Mouse (Mus musculus) MEL (cell line): ENCODE results near the gene Pcif1. TPM values are rescaled to one million over a fixed set of nuclear protein-coding genes. Genes with fewer than 3 reads are reported as not detected.
"Not testable (repeated sequence)": the region's sequence is repeated elsewhere in the genome, so short reads cannot be mapped to it uniquely, and the experiment has no call there.

Experiments
- DNase-seq: peaks from one replicate; pipeline ENCODE4 v3.0.0; 2011; ENCODE audit warnings: low read depth, low spot score
- H3K27ac ChIP-seq: 2 replicates; pipeline ENCODE4 v1.5.1; 2012; ENCODE audit warnings: low read depth, mild to moderate bottlenecking, control low read depth, low read length, moderate library complexity; ENCODE audit not compliant: control insufficient read depth
- H3K27me3 ChIP-seq, 2 experiments: fragments of 150-350 bp in 1 of 2; sonication (generic) in 1 of 2; 2 replicates each; pipeline ENCODE4 v1.6.1; 2012; ENCODE audit warnings: low read length in 2 of 2, mild to moderate bottlenecking in 2 of 2, improper control_type of control experiment in 1 of 2, moderate library complexity in 1 of 2; ENCODE audit not compliant: insufficient read depth in 2 of 2, control insufficient read depth in 1 of 2
- H3K36me3 ChIP-seq, 2 experiments: 2 replicates each; pipeline ENCODE4 v1.6.1; 2012 to 2014; ENCODE audit warnings: low read length in 2 of 2, improper control_type of control experiment in 1 of 2, inconsistent platforms in 1 of 2, mild to moderate bottlenecking in 1 of 2; ENCODE audit not compliant: insufficient read depth in 2 of 2, control insufficient read depth in 1 of 2
- H3K4me1 ChIP-seq, 2 experiments: fragments of 150-350 bp in 1 of 2; sonication (generic) in 1 of 2; 2 replicates each; pipeline ENCODE4 v1.6.1; 2012; ENCODE audit warnings: low read length in 2 of 2, improper control_type of control experiment in 1 of 2, mild to moderate bottlenecking in 1 of 2; ENCODE audit not compliant: insufficient read depth in 2 of 2, control insufficient read depth in 1 of 2
- H3K4me3 ChIP-seq, 2 experiments: fragments of 150-350 bp in 1 of 2; sonication (generic) in 1 of 2; 2 replicates each; pipeline ENCODE4 v1.5.1; 2012; ENCODE audit warnings: low read depth in 2 of 2, low read length in 2 of 2, mild to moderate bottlenecking in 2 of 2, moderate library complexity in 2 of 2, control low read depth in 1 of 2, improper control_type of control experiment in 1 of 2; ENCODE audit not compliant: control insufficient read depth in 1 of 2, insufficient read depth in 1 of 2
- H3K79me2 ChIP-seq: 2 replicates; pipeline ENCODE4 v1.6.1; 2012; ENCODE audit warnings: mild to moderate bottlenecking, low read length, moderate library complexity; ENCODE audit not compliant: control insufficient read depth, poor library complexity, insufficient read depth
- H3K9ac ChIP-seq: 2 replicates; pipeline ENCODE4 v1.6.1; 2012; ENCODE audit warnings: low read depth, mild to moderate bottlenecking, control low read depth, low read length, moderate library complexity; ENCODE audit not compliant: control insufficient read depth, poor library complexity, severe bottlenecking
- H3K9me3 ChIP-seq: fragments of 150-350 bp; sonication (generic); replicated peaks from 2 replicates; pipeline ENCODE4 v1.6.1; 2012; ENCODE audit warnings: mild to moderate bottlenecking, low read length, improper control_type of control experiment, moderate library complexity; ENCODE audit not compliant: insufficient read depth
- E2F4 ChIP-seq: IDR thresholded peaks from 2 replicates; pipeline ENCODE4 v1.6.1; 2011; ENCODE audit warnings: low read depth, low read length, improper control_type of control experiment, borderline replicate concordance
- ELF1 ChIP-seq: IDR thresholded peaks from 2 replicates; pipeline ENCODE4 v1.6.1; 2014; ENCODE audit warnings: low read depth, mild to moderate bottlenecking, inconsistent platforms, low read length, improper control_type of control experiment, moderate library complexity
- EP300 ChIP-seq, 2 experiments: IDR thresholded peaks; 2 replicates each; pipeline ENCODE4 v1.6.1; 2011; ENCODE audit warnings: improper control_type of control experiment in 2 of 2, low read length in 2 of 2, low read depth in 1 of 2, mild to moderate bottlenecking in 1 of 2
- ETS1 ChIP-seq: IDR thresholded peaks from 2 replicates; pipeline ENCODE4 v1.6.1; 2012; ENCODE audit warnings: low read depth, mild to moderate bottlenecking, inconsistent platforms, low read length, improper control_type of control experiment, moderate library complexity
- GABPA ChIP-seq: IDR thresholded peaks from 2 replicates; pipeline ENCODE4 v1.6.1; 2012; ENCODE audit warnings: low read depth, mild to moderate bottlenecking, inconsistent platforms, low read length, improper control_type of control experiment, moderate library complexity
- GATA1 ChIP-seq: IDR thresholded peaks from 2 replicates; pipeline ENCODE4 v1.6.1; 2011; ENCODE audit warnings: low read depth, low read length, improper control_type of control experiment
- HCFC1 ChIP-seq: IDR thresholded peaks from 2 replicates; pipeline ENCODE4 v1.6.1; 2012; ENCODE audit warnings: low read depth, mild to moderate bottlenecking, inconsistent platforms, low read length, improper control_type of control experiment, moderate library complexity
- MAZ ChIP-seq: IDR thresholded peaks from 2 replicates; pipeline ENCODE4 v1.6.1; 2012; ENCODE audit warnings: low read depth, mild to moderate bottlenecking, inconsistent platforms, low read length, improper control_type of control experiment
- MXI1 ChIP-seq: IDR thresholded peaks from 2 replicates; pipeline ENCODE4 v1.6.1; 2011; ENCODE audit warnings: mild to moderate bottlenecking, low read depth, low read length, improper control_type of control experiment
- MYC ChIP-seq: IDR thresholded peaks from 2 replicates; pipeline ENCODE4 v1.6.1; 2011; ENCODE audit warnings: low read depth, mild to moderate bottlenecking, low read length, improper control_type of control experiment, moderate library complexity
- NELFE ChIP-seq: IDR thresholded peaks from 2 replicates; pipeline ENCODE4 v1.6.1; 2011; ENCODE audit warnings: low read depth, low read length, improper control_type of control experiment
- NRF1 ChIP-seq: IDR thresholded peaks from 2 replicates; pipeline ENCODE4 v1.6.1; 2014; ENCODE audit warnings: low read depth, mild to moderate bottlenecking, inconsistent platforms, low read length, improper control_type of control experiment, moderate library complexity; ENCODE audit not compliant: poor library complexity, insufficient read depth, severe bottlenecking
- POLR2A ChIP-seq, 2 experiments: IDR thresholded peaks; 2 replicates each; pipeline ENCODE4 v1.6.1; 2011 to 2012; ENCODE audit warnings: low read length in 2 of 2, mild to moderate bottlenecking in 2 of 2, control low read depth in 1 of 2, improper control_type of control experiment in 1 of 2, low read depth in 1 of 2, moderate library complexity in 1 of 2; ENCODE audit not compliant: control insufficient read depth in 1 of 2, insufficient read depth in 1 of 2, poor library complexity in 1 of 2
- RCOR1 ChIP-seq: IDR thresholded peaks from 2 replicates; pipeline ENCODE4 v1.6.1; 2012; ENCODE audit warnings: low read depth, mild to moderate bottlenecking, inconsistent platforms, low read length, improper control_type of control experiment
- SIN3A ChIP-seq: IDR thresholded peaks from 2 replicates; pipeline ENCODE4 v1.6.1; 2012; ENCODE audit warnings: low read length, improper control_type of control experiment, inconsistent platforms
- TAL1 ChIP-seq: IDR thresholded peaks from 2 replicates; pipeline ENCODE4 v1.6.1; 2012; ENCODE audit warnings: mild to moderate bottlenecking, inconsistent platforms, low read length, moderate library complexity, mixed read lengths
- TBP ChIP-seq: IDR thresholded peaks from 2 replicates; pipeline ENCODE4 v1.8.0; 2011; ENCODE audit warnings: low read depth, low read length, improper control_type of control experiment
- TCF12 ChIP-seq: IDR thresholded peaks from 2 replicates; pipeline ENCODE4 v1.6.1; 2014; ENCODE audit warnings: low read depth, mild to moderate bottlenecking, inconsistent platforms, low read length, improper control_type of control experiment, moderate library complexity
- USF1 ChIP-seq: IDR thresholded peaks from 2 replicates; pipeline ENCODE4 v1.6.1; 2014; ENCODE audit warnings: low read depth, mild to moderate bottlenecking, inconsistent platforms, low read length, improper control_type of control experiment, moderate library complexity
- ZC3H11A ChIP-seq: IDR thresholded peaks from 2 replicates; pipeline ENCODE4 v1.6.1; 2012; ENCODE audit warnings: low read depth, mild to moderate bottlenecking, inconsistent platforms, low read length, improper control_type of control experiment
- polyA plus RNA-seq, 2 experiments: library from polyadenylated mRNA; stranded (reverse) in 1 of 2; unstranded in 1 of 2; fragments of >175 nt in 1 of 2; fragments of >200 nt in 1 of 2; gene quantifications; 2 replicates each; pipeline versions ENCODE4 v1.2.1 to v1.2.4; 2012; ENCODE audit warnings: low replicate concordance in 2 of 2, low read depth in 1 of 2; ENCODE audit not compliant: insufficient read length in 2 of 2, insufficient read depth in 1 of 2, missing spikeins in 1 of 2
- total RNA-seq: library from RNA; depleted of rRNA; stranded (reverse); fragments of 300-350 nt; gene quantifications from 2 replicates; pipeline ENCODE4 v1.2.3, GENCODE M21; 2012

The Pcif1 gene
- total and polyA plus RNA-seq, 3 experiments = 46.8 to 118 TPM; not detected in 1

DNA sequence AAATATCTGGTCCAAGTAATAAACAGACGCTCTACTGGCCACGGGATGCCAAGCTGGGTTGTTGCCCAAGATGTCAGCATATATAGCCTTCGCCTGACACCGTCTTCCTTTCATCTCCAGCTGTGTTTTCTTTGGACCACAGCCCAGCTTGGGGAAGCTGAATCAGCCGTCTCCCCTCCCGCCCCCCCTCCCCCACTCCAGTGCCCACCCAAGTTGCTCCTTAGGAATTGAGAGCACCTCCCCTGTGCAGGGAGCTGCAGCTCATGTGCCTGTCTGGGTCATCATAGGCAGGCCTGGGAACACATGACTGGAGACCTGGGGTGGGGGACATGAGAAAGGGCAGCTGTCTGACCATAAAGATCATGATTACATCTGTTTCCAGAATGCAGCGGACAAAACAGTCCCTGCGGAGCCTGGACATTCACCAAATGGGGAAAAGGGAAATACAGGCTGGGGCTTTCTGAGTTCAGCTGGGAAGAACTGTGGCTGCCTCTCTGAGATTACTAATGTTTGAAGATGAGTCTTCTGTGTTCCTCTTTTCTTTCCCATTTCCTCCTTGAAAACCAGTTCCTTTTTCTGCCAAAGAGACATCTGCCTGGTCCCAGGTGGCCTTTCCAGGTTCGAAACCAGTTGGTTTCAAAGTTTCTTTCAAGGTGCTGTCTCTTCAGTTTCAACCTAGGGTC, 16.8 kb upstream of the Pcif1 start:
- Histone ChIP-seq H3K27ac (peak overlapping the region; percentile 66), H3K9me3 (no peaks in the 10 kb centered on the region), H3K4me1 (peaks cover 26 to 46% of the 10 kb centered on the region in 2 experiments), H3K36me3 (peaks cover 0 to 25% of the 10 kb centered on the region in 2 experiments; a peak in 2 of 4 replicates), H3K9ac (peak overlapping the region; percentile 9; the same call in 1 of the 2 replicates), H3K4me3 (peak overlapping the region in 1 of 2 experiments; percentile 5; a peak in 1 of 4 replicates), H3K79me2 (no peaks in the 10 kb centered on the region), H3K27me3 (no peaks in the 10 kb centered on the region)
- peak; percentile 83 for DNase-seq
- TF ChIP-seq TAL1 (peak; percentile 87), TCF12 (peak; percentile 86), SIN3A (peak; percentile 55), EP300 (IDR thresholded peaks at IDR 0.05; ENCODE audit: low read depth in 1 of 2, low read length in 2 of 2) (peak; percentile 75 to 93), ELF1 (peak; percentile 58), ZC3H11A (no peak), GATA1 (peak; percentile 56), NELFE (no peak), ETS1 (peak; percentile 72), MYC (no peak), HCFC1 (peak; percentile 24; the same call in 1 of the 2 replicates), GABPA (no peak), MAZ (peak; percentile 37; the same call in 1 of the 2 replicates), RCOR1 (peak; percentile 85), NRF1 (no peak), MXI1 (0 out of 2 replicates have a peak, but pooled peaks have one; percentile 34), E2F4 (no peak), USF1 (0 out of 2 replicates have a peak, but pooled peaks have one; percentile 14)

DNA sequence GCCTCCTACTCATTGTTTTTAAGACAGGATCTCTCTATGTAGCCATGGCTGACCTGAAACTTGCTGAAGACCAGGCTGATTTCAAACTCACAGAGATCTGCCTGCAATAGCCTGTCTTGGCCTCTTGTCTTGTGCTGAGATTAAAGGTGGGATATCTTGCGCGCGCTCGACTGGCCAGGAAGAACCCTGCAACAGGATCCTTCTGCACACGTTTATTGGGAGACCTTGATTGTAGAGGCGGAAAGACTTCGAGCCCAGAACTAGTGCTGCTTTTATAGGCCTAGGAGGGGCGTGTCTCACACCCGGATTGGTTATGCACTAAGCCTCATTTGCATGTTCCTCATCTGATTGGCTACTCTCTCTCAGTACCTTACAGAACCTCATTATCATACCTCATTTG, 15.7 kb upstream of the Pcif1 start:
- H3K9ac ChIP-seq, H3K4me3 ChIP-seq, H3K27me3 ChIP-seq, H3K79me2 ChIP-seq, H3K9me3 ChIP-seq, H3K27ac ChIP-seq: not testable (repeated sequence)
- TF ChIP-seq NELFE (peak; percentile 58), POLR2A (IDR thresholded peaks at IDR 0.05; ENCODE audit: control insufficient read depth in 1 of 2, insufficient read depth in 1 of 2, low read depth in 1 of 2, low read length in 2 of 2, poor library complexity in 1 of 2) (peak in 1 of 2 experiments; percentile 62; a peak in 1 of 4 replicates), TBP (peak; percentile 83)
- Histone ChIP-seq H3K36me3 (peaks cover 0 to 23% of the 10 kb centered on the region in 2 experiments; a peak in 2 of 4 replicates), H3K4me1 (peaks cover 24 to 45% of the 10 kb centered on the region in 2 experiments)
- peak; percentile 46 for DNase-seq
